Mouse (Mus musculus): ENCODE measurements around the gene Btbd35f13.
"Not testable (repeated sequence)": the region's sequence is repeated elsewhere in the genome, so short reads cannot be mapped to it uniquely, and the experiment has no call there.

- TF ChIP-seq EP300, CTCF (IDR thresholded peaks at IDR 0.05; ENCODE audit: low read depth): not testable (repeated sequence)
These were observed 45.3 kb downstream of the Btbd35f13 start, which contains the start of gene Btbd35f14 for GRCm38 (mm10) chrX:33702249-33702648.

Measured in liver, embryonic 14.5 days (tissue).